Mouse (Mus musculus) 416B (cell line): ENCODE data around the gene Pnpla3.
A peak's percentile ranks its signal among the peaks of the same experiment; 100 is the strongest.

ENCODE experiments used
- DNase-seq: peaks from one replicate; pipeline ENCODE4 v3.0.0; 2011; ENCODE audit warnings: low read depth

Gene Pnpla3

DNA sequence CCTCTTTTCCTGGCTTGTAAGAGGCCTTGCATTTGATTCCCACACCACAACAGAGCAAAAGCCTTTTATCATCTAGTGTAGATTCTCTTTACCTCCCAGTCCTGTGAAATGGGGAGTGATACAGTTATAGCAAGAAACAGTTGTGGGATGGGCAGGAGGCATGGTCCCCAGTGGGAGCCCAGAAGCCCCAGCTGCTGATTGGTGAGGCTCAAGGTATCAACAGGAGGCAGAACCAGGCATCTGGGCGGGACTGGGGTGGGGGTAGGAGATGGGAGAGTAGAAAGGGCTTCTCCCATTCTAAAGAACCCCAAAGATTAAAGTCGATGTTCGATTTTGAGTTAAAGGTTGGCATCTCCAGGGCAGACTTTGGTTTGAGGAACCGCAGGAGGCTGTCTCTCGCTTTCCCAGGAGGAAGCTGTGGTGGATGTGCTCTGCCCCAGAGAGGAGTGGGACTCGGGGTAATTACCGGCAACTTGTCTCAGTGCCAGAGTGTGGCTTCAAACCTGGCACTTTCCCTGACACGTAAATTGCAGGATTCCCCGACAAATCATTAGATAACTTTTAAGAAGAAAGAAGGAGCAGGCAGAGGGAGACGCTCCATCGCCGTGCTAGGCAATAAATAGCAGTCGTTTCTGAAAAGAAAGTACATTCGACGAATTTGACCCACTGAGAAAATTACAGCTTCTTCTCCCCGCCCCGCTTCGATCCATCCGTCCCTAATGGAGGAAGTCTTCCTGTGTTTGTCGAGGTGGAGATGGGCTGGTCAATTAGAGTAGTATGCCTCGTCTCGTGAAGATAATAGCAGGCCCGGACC is 50.5 kb downstream of the Pnpla3 start:
- no peak for DNase-seq

DNA sequence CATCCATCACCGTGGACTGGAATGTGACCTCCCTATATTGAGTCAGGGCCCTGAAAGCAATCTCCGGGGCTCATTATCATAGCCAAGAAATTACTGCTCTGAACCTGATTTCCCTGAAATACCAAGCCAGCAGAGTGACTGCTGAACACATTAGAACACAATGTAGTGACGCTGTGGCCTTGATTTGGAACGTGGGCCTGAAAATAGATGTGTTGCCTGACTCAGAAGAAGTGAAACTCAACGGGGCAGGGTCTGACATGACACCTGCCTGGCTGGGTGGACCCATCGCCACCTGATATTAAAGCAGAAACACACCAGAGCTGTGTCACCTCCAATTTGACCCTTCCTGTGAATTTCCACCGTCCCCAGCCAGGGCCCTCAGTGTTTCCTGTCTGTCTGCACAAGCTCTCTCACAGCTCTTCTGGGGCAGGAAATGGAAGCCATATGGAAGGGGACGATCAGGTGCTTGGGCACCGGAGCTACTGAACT is 51.2 kb downstream of the Pnpla3 start:
- peak; percentile 62 for DNase-seq

- no peak for DNase-seq
Observed at GRCm38 (mm10) chr15:84221539-84221938, 53.9 kb downstream of the Pnpla3 start.

DNA sequence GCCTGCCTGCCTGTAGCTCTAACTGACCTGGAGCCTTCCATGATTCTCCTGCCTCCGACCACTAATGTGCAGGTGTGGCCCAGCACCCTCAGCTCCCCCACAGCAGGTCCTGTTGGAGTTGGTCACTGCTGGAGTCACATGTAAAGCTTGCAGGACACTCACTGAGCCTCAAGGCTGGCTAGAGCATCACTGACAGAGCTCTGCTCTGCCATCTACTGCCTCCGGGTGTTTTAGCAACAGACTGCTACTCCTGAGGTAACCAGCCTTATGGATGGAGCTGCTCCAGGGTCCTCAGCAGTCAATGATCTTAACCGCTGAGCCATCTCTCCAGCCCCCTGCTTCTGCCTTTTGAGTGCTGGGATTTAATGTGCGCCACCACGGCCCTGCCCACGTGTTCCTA is 55.8 kb downstream of the Pnpla3 start:
- DNase-seq: peak; percentile 41

GRCm38 (mm10) chr15:84224779-84225178 is 57.1 kb downstream of the Pnpla3 start:
- DNase-seq: no peak

GRCm38 (mm10) chr15:84226918-84227317 is 59.3 kb downstream of the Pnpla3 start:
- no peak for DNase-seq

GRCm38 (mm10) chr15:84230661-84231060 is 63.0 kb downstream of the Pnpla3 start:
- DNase-seq: no peak

DNA sequence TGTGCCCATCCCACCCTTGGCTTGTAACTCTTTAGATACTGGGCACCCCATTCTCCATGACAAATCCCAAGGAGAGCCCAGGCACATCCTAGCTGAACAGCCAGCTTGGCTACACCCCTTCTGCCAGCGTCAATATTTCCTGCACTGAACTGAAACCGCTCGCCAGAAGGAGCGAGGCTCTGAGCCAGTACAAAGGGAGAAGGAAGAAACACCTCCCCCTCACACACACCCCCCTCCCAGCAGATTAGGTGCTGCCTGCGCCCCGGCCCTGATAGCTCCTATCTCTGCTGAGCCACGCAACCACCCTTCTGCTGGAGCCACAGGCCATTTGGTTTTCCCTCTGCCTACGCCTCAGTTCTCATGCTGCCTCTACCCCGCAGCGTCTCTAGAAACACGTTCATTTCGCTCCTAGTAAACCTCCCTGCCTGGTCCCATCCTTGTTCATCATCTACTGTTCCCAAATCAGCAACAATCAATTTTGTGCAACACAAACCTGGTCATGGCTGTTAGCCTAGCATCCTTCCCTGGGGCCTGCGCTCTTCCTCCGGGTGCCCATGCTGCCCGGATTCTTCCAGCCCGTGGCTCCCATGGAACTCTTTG is 63.6 kb downstream of the Pnpla3 start:
- DNase-seq: peak; percentile 16

DNA sequence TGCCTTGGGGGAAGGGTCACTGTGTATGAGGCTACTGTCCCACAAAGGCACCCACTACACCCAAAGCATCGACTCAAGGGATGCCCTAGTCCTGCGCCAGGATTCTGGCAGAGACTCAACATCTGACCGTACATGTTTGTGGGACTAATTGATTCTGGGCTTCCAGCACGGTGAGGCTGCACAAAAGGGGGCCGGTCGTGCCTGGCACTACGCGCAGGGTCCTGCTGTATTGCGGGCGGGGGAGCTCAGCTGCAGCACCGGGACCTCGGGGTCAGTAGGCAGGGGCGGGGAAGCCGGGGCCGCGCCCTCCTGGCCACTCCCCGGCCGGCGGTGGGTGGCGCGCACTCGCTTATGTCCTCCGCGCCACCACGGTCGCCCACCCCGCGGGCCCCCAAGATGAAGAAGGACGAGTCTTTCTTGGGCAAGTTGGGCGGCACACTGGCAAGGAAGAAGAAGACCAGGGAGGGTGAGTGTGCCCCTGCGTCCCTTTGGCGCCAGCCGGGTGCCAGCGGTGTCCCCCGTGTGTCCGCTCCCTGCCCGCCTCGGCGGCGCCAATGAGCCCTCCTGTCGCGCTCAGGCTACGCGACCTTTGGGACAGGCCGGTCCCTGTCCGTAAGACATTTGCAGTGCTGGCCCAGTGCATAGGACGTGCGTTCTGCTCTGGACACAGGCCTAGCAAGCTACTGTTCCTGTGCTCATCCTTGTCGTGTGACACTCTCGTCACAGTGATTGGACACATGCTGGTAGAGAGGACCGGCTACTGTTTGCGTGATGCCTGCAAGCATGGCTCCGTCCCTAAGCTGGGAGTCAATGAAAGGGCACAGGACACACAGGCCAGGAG is 64.3 kb downstream of the Pnpla3 start, which contains the start of gene Parvb:
Gene Parvb (plus strand): TSS at position 323 of the 841 bp plus-strand sequence.
- no peak for DNase-seq

GRCm38 (mm10) chr15:84232609-84233008 is 65.0 kb downstream of the Pnpla3 start:
- DNase-seq: no peak

DNA sequence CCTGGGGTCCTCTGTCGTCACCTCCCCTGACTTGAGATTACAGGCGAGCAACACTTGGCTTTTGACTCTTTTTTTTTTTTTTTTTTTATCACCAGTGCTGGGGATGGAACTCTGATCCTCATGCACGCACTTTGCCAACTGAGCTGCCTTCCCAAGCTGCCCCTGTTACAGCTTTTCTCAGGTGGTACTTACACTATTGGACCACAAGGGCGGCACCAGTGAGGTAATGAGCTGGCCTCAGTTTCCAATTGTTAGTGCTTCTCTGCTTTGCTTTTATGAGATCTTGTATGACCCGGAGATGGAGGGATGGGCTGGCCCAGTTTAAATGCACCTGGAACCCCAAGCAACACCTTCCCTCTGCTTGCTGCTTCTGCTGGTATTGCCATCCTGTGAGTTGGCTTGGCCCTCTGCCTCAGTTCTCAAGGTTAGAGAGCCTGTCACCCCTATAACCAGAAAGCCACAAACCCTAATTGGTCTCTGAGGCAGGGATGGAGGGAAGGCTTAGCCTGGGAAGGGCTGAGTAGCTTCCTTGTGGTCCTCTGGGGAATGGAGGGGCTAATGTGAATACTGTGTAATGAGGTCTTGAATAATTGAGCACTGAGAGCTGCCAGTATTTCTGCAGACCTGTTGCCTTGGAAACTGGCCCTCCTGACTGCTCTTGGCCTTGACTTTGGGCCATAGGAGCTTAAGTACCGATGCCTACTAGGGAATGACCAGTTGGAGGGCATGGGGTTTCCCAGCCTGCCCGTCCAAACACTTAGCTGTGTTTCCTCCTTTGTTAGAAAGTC is 67.4 kb downstream of the Pnpla3 start:
- DNase-seq: peak; percentile 65

GRCm38 (mm10) chr15:84235646-84236045 is 68.0 kb downstream of the Pnpla3 start:
- peak; percentile 97 for DNase-seq
